Mouse (Mus musculus): Measurements from ENCODE around the gene Fabp3. TPM values are rescaled to one million over a fixed set of nuclear protein-coding genes. Genes with fewer than 3 reads are reported as not detected.

The Fabp3 gene
- polyA plus RNA-seq, 2 experiments: 0.15 to 0.22 TPM

DNA sequence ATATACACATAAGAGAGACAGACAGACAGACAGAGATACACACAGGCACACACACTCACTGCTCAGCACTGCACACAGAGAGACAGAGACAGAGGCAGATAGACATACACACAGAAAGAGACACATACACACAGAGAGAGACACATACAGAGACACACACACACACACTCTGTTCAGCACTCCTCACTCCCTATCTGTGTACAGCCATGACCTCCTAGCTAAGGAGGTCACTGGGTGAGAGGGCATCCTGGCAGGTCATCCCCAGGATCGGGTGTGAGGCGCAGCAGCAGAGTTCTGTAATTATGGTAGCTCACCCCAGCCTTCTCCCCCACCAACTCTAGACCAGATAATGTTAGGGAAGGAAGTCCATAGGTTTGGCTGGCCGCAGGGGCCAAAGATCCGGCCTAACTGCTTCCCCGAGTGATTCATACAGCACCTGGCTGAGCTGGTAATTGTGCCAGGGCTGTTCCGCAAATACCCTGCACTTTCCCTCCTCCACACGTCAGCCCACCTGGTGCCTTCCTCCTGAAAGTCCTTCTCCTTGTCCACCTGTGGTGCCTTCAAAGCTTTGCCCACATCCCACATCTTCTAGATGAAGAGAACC is 31.7 kb upstream of the Fabp3 start:
- H3K9me3 ChIP-seq (ENCODE audit: control insufficient read depth, low read length): no peaks in the 10 kb centered on the region
- peaks cover 60% of the 10 kb centered on the region for H3K27me3 ChIP-seq (ENCODE audit: control insufficient read depth, insufficient read depth, low read length)
- DNase-seq (ENCODE audit: low read depth in 3 of 3, low spot score in 3 of 3) (no peak), ATAC-seq (ENCODE audit: insufficient read depth) (no peak)
- TF ChIP-seq CTCF (IDR thresholded peaks at IDR 0.05; ENCODE audit: low read depth) (no peak), EP300 (IDR thresholded peaks at IDR 0.05; ENCODE audit: low read depth) (no peak)
- no peaks in the 10 kb centered on the region for H3K4me1 ChIP-seq (replicated peaks; ENCODE audit: control insufficient read depth in 2 of 2, insufficient read depth in 2 of 2, low read length in 1 of 2)
- H3K36me3 ChIP-seq (replicated peaks; ENCODE audit: control insufficient read depth, insufficient read depth, low read depth): no peaks in the 10 kb centered on the region
- H3K9ac ChIP-seq (replicated peaks): no peak overlapping the region
- no peak overlapping the region for H3K4me2 ChIP-seq (ENCODE audit: low read depth)
- 28% methylated on average over 7 of the region's 7 CpGs for WGBS (ENCODE audit: insufficient replicate concordance)
- H3K4me3 ChIP-seq (ENCODE audit: insufficient read depth in 1 of 2, low read depth in 2 of 2, low read length in 2 of 2): no peak overlapping the region
- no peak overlapping the region for H3K27ac ChIP-seq

DNA sequence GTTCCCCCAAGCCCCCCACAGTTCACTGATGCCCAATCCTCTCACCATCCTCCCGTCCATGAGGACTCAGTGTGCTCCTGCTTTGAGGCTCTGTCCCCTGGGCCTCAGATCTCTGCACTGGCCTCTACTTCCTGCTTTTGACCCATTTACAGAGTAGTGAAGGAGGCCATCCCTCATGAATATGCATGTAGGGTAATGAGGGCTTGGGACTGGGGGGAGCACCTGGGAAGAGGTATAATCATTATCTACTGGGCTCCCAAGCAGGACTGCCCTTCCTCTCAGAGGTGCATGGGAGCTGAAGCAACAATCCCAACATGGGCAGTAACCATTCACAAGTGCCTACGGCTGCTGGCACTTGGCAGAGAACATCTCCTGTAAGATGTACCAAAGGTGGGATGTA is 29.3 kb upstream of the Fabp3 start, which contains the start of gene Serinc2:
Gene Serinc2, minus strand, starts transcription at position 101 of the 400 bp plus-strand sequence.
- H3K27me3 ChIP-seq (ENCODE audit: control insufficient read depth, insufficient read depth, low read length): peaks cover 40% of the 10 kb centered on the region
- no peak for DNase-seq (ENCODE audit: low read depth in 3 of 3, low spot score in 3 of 3)
- no peak within 1 kb of the TSS for H3K4me3 ChIP-seq (ENCODE audit: insufficient read depth in 1 of 2, low read depth in 2 of 2, low read length in 2 of 2)
- no peak within 1 kb of the TSS for H3K4me2 ChIP-seq (ENCODE audit: low read depth)
- H3K9me3 ChIP-seq (ENCODE audit: control insufficient read depth, low read length): no peaks in the 10 kb centered on the region
- H3K27ac ChIP-seq: no peak within 1 kb of the TSS
- WGBS (ENCODE audit: insufficient replicate concordance): 43% methylated on average over 2 of the region's 2 CpGs
- H3K36me3 ChIP-seq (replicated peaks; ENCODE audit: control insufficient read depth, insufficient read depth, low read depth): no peaks in the 10 kb centered on the region
- ATAC-seq (ENCODE audit: insufficient read depth): no peak
- no peaks in the 10 kb centered on the region for H3K4me1 ChIP-seq (replicated peaks; ENCODE audit: control insufficient read depth in 2 of 2, insufficient read depth in 2 of 2, low read length in 1 of 2)
- TF ChIP-seq CTCF (IDR thresholded peaks at IDR 0.05; ENCODE audit: low read depth): no peak
- no peak for TF ChIP-seq EP300 (IDR thresholded peaks at IDR 0.05; ENCODE audit: low read depth)
- H3K9ac ChIP-seq (replicated peaks): no peak within 1 kb of the TSS

DNA sequence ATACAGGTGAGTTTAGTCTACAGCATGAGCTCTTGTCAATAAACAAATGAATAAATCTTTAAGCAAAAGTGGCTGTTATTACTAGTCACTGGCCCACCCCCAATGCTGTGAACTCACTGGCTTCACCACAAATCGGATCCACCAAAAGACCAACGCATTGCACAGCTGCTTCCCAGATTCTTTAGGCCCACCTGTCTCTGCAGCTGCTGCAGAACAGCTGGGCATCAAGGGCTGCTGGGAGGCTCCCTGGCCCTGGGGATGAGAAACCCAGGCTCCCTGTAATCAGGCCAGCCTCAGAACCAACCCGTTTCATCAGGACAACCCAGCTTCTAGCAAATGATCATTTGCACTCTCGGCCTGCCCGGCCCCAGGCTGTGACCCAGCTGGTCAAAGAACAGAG is 25.5 kb upstream of the Fabp3 start:
- H3K27ac ChIP-seq: no peak overlapping the region
- ATAC-seq (ENCODE audit: insufficient read depth): no peak
- H3K4me2 ChIP-seq (ENCODE audit: low read depth): no peak overlapping the region
- DNase-seq (ENCODE audit: low read depth in 3 of 3, low spot score in 3 of 3): no peak
- H3K9me3 ChIP-seq (ENCODE audit: control insufficient read depth, low read length): no peaks in the 10 kb centered on the region
- H3K9ac ChIP-seq (replicated peaks): no peak overlapping the region
- H3K27me3 ChIP-seq (ENCODE audit: control insufficient read depth, insufficient read depth, low read length): peaks cover 17% of the 10 kb centered on the region
- TF ChIP-seq EP300 (IDR thresholded peaks at IDR 0.05; ENCODE audit: low read depth): no peak
- TF ChIP-seq CTCF (IDR thresholded peaks at IDR 0.05; ENCODE audit: low read depth): no peak
- no peaks in the 10 kb centered on the region for H3K4me1 ChIP-seq (replicated peaks; ENCODE audit: control insufficient read depth in 2 of 2, insufficient read depth in 2 of 2, low read length in 1 of 2)
- H3K36me3 ChIP-seq (replicated peaks; ENCODE audit: control insufficient read depth, insufficient read depth, low read depth): no peaks in the 10 kb centered on the region
- WGBS (ENCODE audit: insufficient replicate concordance): 63% methylated on average over 5 of the region's 5 CpGs
- H3K4me3 ChIP-seq (ENCODE audit: insufficient read depth in 1 of 2, low read depth in 2 of 2, low read length in 2 of 2): no peak overlapping the region

DNA sequence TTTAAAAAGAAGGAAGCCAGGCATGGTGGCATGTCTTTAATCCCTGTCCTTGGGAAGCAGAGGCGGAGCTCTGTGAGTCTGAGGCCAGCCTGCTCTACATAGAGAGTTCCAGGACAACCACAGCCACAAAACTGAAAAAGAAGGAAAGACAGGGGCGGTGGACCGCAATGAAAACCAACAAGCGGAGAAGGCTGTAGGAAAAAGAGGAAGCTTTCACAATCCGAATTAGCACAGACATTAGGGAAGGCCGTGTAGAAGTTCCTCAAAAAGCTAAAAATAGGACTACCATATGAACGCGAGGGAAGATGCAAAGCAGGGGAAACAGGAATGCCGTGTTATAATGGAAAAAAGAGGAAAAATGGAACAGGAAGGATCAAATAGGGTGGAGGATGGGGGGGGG is 24.6 kb upstream of the Fabp3 start:
- Histone ChIP-seq H3K36me3 (replicated peaks; ENCODE audit: control insufficient read depth, insufficient read depth, low read depth) (no peaks in the 10 kb centered on the region), H3K4me2 (ENCODE audit: low read depth) (no peak overlapping the region), H3K4me1 (replicated peaks; ENCODE audit: control insufficient read depth in 2 of 2, insufficient read depth in 2 of 2, low read length in 1 of 2) (no peaks in the 10 kb centered on the region), H3K9me3 (ENCODE audit: control insufficient read depth, low read length) (no peaks in the 10 kb centered on the region), H3K4me3 (ENCODE audit: insufficient read depth in 1 of 2, low read depth in 2 of 2, low read length in 2 of 2) (no peak overlapping the region), H3K9ac (replicated peaks) (no peak overlapping the region), H3K27me3 (ENCODE audit: control insufficient read depth, insufficient read depth, low read length) (peaks cover 17% of the 10 kb centered on the region), H3K27ac (no peak overlapping the region)
- no peak for ATAC-seq (ENCODE audit: insufficient read depth)
- DNase-seq (ENCODE audit: low read depth in 3 of 3, low spot score in 3 of 3): no peak
- 20% methylated on average over 9 of the region's 9 CpGs for WGBS (ENCODE audit: insufficient replicate concordance)
- no peak for TF ChIP-seq CTCF (IDR thresholded peaks at IDR 0.05; ENCODE audit: low read depth)
- TF ChIP-seq EP300 (IDR thresholded peaks at IDR 0.05; ENCODE audit: low read depth): no peak

DNA sequence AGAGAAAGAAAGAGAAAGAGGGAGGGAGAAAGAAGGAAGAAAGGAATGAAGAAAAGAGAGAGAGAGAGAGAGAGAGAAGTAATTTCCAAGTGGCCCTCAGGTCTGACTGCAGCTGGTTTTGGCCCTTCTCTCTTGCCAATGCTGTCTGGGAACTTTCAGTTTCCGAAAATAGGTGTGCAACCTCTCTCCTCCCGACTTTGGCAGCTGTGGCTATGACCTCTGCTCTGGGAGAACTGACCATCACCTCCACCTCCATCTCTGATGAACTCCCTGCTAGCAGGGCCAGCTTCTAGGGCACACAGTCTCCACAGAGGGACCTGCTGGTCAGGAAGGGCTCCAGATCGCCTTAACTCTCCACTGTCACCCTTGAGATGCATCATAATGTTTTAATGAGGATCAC is 21.9 kb upstream of the Fabp3 start:
- WGBS (ENCODE audit: insufficient replicate concordance): 26% methylated on average over 3 of the region's 3 CpGs
- DNase-seq (ENCODE audit: low read depth in 3 of 3, low spot score in 3 of 3) (no peak), ATAC-seq (ENCODE audit: insufficient read depth) (no peak)
- Histone ChIP-seq H3K27ac (no peak overlapping the region), H3K4me3 (ENCODE audit: insufficient read depth in 1 of 2, low read depth in 2 of 2, low read length in 2 of 2) (no peak overlapping the region), H3K4me2 (ENCODE audit: low read depth) (no peak overlapping the region), H3K4me1 (replicated peaks; ENCODE audit: control insufficient read depth in 2 of 2, insufficient read depth in 2 of 2, low read length in 1 of 2) (no peaks in the 10 kb centered on the region), H3K27me3 (ENCODE audit: control insufficient read depth, insufficient read depth, low read length) (peaks cover 11% of the 10 kb centered on the region), H3K9ac (replicated peaks) (no peak overlapping the region), H3K36me3 (replicated peaks; ENCODE audit: control insufficient read depth, insufficient read depth, low read depth) (no peaks in the 10 kb centered on the region), H3K9me3 (ENCODE audit: control insufficient read depth, low read length) (no peaks in the 10 kb centered on the region)
- no peak for TF ChIP-seq CTCF (IDR thresholded peaks at IDR 0.05; ENCODE audit: low read depth)
